Mouse (Mus musculus) spleen, adult 2 months (tissue): ENCODE measurements at regions not wholly inside any gene's neighbourhood (a gene's known extent, or its start where the extent isn't known, plus 50 kb on each side); places are given as distances from the start of the nearest gene placed in this dataset.

Experiments used
- DNase-seq, 2 experiments: peaks; one replicate each; pipeline versions ENCODE4 v3.0.0 to v3.0.0-alpha.2; 2012 to 2021; ENCODE audit warnings: low spot score in 2 of 2, low read depth in 1 of 2
- H3K27ac ChIP-seq: fragments of 200-500 bp; 2 replicates; pipeline ENCODE4 v1.5.1; 2012; ENCODE audit warnings: low read length, inconsistent platforms; ENCODE audit not compliant: insufficient read depth
- H3K27me3 ChIP-seq: fragments of 200-500 bp; 2 replicates; pipeline ENCODE4 v1.6.1; 2012; ENCODE audit warnings: mild to moderate bottlenecking, moderate library complexity, low read length, inconsistent platforms; ENCODE audit not compliant: control insufficient read depth, insufficient read depth
- H3K36me3 ChIP-seq: fragments of 200-500 bp; 2 replicates; pipeline ENCODE4 v1.6.1; 2012; ENCODE audit warnings: mild to moderate bottlenecking, low read length, inconsistent platforms; ENCODE audit not compliant: control insufficient read depth, insufficient read depth
- H3K4me1 ChIP-seq: fragments of 200-500 bp; 2 replicates; pipeline ENCODE4 v1.6.1; 2011; ENCODE audit warnings: inconsistent platforms; ENCODE audit not compliant: control insufficient read depth, insufficient read depth, insufficient read length
- H3K4me3 ChIP-seq: fragments of 200-500 bp; 2 replicates; pipeline ENCODE4 v1.5.1; 2011; ENCODE audit warnings: mild to moderate bottlenecking, inconsistent platforms; ENCODE audit not compliant: insufficient read depth, insufficient read length; ENCODE audit errors: extremely low read depth
- CTCF ChIP-seq: fragments of 200-500 bp; IDR thresholded peaks from 2 replicates; pipeline ENCODE4 v1.5.1; 2011; ENCODE audit warnings: mild to moderate bottlenecking, inconsistent platforms; ENCODE audit not compliant: insufficient read depth, insufficient read length, insufficient replicate concordance; ENCODE audit errors: extremely low read depth
- POLR2A ChIP-seq: fragments of 200-500 bp; IDR thresholded peaks from 2 replicates; pipeline ENCODE4 v1.6.1; 2011; ENCODE audit warnings: low read depth, low read length, inconsistent platforms
- WGBS: fragments of 180-500 bp; shearing (Covaris S2); methylation state at CpG from one replicate; pipeline ENCODE4 v1.1.7; 2018; 5-methylcytosine and 5-hydroxymethylcytosine counted together

GRCm38 (mm10) chr9:33934071-33934470, 551.6 kb upstream of the Kirrel3 start:
- Histone ChIP-seq H3K27me3 (no peaks in the 10 kb centered on the region), H3K36me3 (no peaks in the 10 kb centered on the region), H3K27ac (no peak overlapping the region), H3K4me1 (no peaks in the 10 kb centered on the region), H3K4me3 (no peak overlapping the region)
- WGBS, result 86% methylated on average over 5 of the region's 5 CpGs
- no peak for DNase-seq
- no peak for TF ChIP-seq POLR2A
- no peak for TF ChIP-seq CTCF

- DNase-seq, result no peak
- Histone ChIP-seq H3K27me3 (no peaks in the 10 kb centered on the region), H3K4me3 (no peak overlapping the region), H3K4me1 (no peaks in the 10 kb centered on the region), H3K27ac (no peak overlapping the region), H3K36me3 (no peaks in the 10 kb centered on the region)
- TF ChIP-seq POLR2A (no peak), CTCF (no peak)
These were observed 531.4 kb upstream of the Kirrel3 start for GRCm38 (mm10) chr9:33954319-33954718.
